Mouse (Mus musculus) heart, postnatal 4 days (tissue): ENCODE data around the gene Prkch. TPM values are rescaled to one million over a fixed set of nuclear protein-coding genes. Genes with fewer than 3 reads are reported as not detected.
A peak's percentile ranks its signal among the peaks of the same experiment; 100 is the strongest.

Experiments
- DNase-seq: peaks from one replicate; pipeline ENCODE4 v3.0.0; 2021
- total RNA-seq, 2 experiments: library from RNA; stranded (reverse); gene quantifications; 2 replicates each; pipeline ENCODE4 v1.2.3; 2021

The Prkch gene
- total RNA-seq, 2 experiments from 2014 or later: 22.6 to 23.1 TPM

GRCm38 (mm10) chr12:73762762-73763161, 178.2 kb downstream of the Prkch start:
- no peak for DNase-seq

DNA sequence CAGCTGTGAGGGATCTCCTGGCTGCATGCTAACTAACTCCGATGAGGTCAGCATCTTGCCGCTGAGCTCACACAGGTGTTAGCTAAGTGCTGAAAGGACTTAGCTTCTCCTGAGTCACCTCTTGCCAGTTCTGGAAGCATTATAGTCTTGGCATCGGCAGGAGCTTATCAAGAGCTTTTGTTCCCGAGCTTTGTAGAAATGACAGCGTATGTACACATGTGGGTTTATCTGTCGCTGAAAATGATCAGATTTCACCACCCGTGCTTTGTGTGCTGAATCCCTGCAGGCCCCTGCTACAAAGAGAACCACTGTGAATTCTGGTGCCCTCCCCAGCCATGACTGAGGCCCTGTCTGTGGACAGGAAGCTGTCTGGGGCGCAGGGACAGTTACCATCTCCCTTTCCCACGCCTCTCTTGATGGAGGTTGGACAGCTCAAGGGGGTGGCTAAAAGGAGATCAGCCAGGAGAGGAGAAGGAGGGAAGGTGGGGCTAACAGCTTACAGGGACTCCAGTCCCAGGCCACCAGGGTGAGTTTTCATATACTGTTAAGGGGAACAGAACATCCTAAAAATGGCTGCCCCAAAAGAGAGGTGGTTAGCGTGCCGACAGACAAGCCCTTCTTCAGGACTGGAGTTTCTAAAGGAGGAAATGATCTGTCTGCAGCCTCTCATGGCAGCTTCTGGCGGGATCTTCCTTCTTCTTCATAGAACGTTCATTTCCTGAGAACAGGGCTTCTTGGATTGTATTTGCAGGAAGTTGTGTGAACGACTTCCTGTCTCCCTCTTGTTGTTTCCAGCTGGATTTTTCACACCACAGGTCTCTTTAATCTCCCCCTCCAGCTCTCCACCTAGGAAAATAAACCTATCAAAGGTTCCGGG, 180.3 kb downstream of the Prkch start:
- peak; percentile 33 for DNase-seq

- no peak for DNase-seq
Observed at GRCm38 (mm10) chr12:73766152-73766551, 181.6 kb downstream of the Prkch start.

- DNase-seq: no peak
Observed at GRCm38 (mm10) chr12:73768788-73769187, 184.2 kb downstream of the Prkch start.

DNA sequence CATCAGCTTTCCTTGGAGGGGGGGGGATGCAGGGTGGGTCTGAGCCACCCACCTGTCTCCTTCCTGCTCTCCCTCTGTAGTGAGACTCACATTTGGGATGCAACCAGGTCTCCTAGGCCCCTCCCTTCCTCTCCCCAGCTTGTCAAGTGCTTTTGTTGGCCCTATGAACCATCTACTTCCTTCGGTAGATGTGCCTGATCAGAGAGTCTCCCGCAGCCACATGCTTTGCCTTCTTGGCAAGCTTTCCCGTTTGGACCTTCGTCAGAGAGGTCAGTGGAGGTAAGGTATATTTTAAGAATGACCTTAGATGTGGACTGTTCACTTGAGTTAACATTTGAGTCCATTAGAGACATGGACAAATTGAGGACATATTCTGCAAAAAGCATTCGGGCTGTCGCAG, 184.9 kb downstream of the Prkch start:
- peak; percentile 42 for DNase-seq

GRCm38 (mm10) chr12:73770771-73771170, 186.2 kb downstream of the Prkch start:
- no peak for DNase-seq

DNA sequence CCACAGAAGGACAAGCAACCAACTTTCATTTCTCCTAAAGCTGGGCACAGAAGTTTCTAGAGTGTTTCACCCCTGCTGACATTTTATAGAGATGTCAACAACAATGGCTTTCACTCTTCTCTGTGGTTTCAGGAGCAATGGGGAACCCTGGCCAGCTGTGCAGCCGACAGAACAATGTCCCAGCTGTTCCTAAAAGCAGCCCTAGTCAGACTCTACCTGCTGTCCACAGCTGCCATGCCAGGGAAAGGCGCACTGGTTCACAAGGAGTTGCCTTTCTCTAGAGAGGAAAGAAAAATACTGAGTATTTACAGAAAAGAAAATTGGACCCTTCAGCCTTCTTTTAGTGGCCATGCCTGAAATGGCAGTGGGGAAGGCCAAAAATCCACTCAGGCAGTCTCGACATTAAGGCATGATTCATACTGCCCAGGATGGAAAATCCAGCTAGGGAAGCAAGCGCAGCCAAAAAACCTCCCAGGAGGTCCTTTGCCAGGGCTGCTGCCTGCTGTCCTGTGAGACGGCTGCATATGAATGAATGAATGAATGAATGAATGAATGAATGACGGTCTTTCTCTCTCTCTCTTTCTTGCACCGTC, 190.3 kb downstream of the Prkch start:
- DNase-seq: peak; percentile 47

DNA sequence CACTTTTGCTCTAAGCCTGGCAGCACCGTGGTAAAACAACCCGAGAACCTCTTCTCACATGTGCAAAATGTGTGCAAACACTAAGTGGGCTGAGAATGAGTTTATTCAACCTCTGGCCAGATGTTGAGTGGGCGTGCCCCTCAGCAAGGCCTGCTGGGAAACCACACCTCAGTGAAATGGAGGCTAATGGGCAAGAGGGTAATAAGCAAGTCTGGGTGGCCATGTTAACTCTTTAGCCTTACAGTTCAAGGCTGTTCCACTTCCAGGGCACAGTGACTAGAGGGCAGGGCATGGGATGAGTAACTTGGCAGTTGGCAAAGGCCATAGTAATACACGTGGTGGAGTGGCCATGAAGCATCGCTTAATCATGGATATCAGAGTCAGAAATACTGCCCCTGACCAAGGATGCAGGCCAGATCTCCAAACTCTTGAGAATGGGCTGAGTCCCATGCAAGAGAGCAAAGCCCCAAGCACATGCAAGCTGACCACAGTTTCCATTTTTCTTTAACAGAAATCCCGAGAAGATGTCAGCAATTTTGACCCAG, 191.9 kb downstream of the Prkch start:
- DNase-seq: no peak

GRCm38 (mm10) chr12:73777673-73778072, 193.1 kb downstream of the Prkch start:
- no peak for DNase-seq

DNA sequence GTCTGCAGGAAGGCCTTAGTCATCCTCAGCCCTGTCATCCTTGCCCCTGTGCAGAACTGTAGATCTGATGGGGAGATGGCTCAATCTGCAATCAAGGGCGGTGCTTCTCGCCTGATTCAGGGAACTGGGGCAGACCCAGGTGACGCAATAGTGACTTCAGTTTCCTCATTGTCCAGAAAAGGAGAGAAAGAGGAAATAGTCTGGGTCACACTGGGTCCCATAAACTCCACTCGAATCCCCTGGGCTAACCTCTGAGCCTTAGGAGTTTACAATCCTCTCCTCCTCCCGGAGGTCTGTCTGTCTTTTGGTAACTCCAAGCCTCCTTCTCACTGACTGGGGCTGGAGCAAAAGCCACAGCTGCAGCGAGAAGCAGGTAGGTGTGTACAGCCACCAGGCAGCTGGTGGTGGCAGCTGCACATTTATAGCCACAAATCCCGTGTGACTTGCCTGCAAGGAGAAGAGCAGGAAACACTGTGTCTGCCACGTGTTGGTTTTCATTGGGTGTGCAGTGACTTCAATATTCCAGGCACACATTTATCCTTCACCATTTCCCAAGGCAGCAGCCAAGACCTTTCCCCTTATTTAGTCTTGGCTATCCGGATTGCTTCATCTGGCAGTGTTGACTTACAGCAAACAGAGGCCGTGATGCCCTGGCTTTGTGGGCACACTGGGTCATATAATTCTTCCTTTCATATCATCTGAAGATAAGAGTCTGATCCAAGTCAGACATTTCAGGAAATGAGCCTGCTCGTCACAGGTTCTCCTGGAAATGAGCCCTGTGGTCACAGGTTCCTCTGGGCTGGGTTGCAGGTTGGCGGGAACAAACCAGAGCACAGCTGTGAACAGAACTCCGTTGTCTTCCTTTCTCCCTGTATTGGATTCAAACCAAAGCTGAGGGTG, 195.0 kb downstream of the Prkch start:
- DNase-seq: peak; percentile 55

- DNase-seq: peak; percentile 31
Observed at GRCm38 (mm10) chr12:73781425-73782032, 196.9 kb downstream of the Prkch start.

- peak; percentile 95 for DNase-seq
Observed at GRCm38 (mm10) chr12:73786909-73787308, 202.3 kb downstream of the Prkch start.

DNA sequence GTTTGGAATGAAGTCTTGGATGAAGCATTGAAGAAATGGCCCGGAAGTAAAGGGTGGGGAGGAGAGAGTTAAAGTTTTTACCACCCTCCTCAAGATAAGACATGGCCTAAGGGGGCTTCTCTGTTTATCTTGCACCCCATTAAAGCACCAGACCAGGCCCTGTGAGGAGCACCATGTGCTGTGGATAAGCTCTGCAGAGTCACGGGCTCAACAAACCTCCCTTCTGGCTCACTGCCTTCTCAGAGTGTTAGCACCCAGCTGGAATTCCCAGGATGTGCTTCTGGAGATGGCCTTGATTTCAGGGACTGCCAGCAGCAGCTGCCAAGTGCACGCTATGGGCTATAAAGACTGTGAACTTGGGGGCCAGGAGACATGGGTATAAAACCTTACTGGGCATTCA, 204.3 kb downstream of the Prkch start:
- peak; percentile 53 for DNase-seq

DNA sequence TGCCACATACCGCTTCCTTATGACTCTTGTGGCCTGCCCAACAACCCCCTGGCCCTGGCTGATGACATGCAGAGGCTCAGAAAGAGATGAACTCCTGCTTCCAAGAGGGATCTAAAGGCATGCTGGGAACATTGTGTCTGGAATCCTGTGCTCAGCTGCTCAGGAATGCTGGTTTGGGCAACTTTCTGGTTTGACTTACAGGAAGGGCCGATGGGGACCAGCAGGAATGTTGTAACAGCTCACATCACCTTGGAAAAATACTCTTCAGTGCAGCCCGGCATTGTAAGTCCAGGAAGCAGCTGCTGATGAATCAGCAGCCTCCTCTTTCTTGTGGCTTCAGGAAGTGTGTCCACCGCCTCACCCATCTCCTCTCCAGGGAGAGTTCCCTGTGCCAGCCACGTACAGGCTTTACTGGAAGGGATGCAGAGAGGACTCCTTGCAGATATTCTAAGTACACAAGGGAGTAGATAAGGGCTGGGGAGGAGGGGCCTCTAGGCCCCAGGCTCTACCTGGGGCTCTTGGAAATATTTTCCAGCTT, 206.0 kb downstream of the Prkch start:
- peak; percentile 54 for DNase-seq

- DNase-seq: no peak
Observed at GRCm38 (mm10) chr12:73793216-73793615, 208.6 kb downstream of the Prkch start.

DNA sequence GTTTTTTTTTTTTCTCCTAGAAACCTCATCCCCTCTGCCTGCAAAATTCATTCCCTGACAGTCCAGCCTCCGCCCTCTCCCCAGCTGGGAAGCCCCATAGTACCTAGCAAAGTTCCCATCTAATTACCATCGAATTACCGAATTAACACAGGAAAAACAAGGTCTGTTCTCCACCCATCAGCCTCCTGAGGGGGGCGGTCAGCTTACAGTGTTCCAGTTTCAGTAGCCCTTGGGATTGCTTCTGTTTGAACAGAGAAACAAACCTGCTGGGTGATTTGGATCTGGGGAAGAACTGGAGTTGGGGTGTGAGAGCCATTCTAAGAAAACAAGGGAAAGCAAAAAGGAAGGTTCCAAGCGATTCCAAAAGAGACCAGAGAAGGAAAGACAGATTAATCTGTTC, 209.1 kb downstream of the Prkch start:
- peak; percentile 33 for DNase-seq

DNA sequence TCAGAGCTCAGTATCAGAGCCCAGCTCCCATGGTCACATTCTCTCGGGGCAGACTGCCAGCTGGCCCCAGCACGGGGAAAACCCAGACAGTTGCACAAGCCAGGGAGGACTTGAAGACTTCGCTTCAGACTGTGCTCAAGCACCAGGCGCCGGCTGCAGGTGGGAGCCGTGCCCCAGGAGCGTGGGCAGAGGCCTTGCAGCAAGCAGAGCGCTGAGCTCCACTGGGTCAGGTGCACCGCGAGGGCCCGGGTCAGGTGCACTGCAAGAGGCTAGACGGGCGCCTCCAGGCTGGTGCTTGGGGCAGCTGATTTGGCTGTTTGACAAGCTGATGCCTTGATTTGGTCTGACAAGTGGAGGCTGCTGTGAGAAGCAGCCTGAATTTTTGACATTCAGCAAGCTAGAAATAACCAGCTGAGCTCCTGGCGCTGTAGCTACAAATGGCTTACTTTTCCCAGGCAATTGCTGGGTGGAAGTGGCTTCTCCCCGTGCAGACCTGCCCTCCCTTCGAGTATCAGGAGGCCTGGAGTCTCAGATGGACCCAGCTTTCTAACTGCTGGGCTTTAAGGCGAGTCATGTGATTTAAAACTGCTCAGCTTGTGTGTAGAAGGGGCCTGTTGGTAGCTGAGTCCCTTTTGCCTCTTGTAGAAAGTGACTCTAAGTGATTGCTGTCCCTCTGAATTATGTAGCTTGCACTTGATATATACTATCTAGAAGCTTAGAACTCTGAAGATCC, 209.7 kb downstream of the Prkch start:
- peak; percentile 90 for DNase-seq

DNA sequence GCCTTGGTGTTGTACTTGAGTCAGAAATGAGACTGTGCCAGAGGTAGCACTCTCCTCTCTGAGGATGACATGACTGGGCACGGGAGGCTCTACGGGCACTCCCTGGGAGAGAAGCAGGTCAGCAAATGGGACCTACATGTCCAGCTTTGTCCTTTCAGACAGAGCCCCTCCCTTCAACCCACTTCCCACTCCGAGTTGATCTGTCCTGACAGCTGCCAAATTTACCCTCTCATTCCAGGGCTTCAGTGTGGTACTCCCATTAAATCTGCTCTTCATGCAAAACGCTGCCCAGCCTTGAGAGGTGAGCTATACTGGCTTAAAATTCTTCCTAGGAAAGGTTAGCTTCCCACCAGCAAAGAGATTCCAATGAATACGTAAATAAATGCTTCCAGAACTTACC, 215.1 kb downstream of the Prkch start:
- DNase-seq: no peak

DNA sequence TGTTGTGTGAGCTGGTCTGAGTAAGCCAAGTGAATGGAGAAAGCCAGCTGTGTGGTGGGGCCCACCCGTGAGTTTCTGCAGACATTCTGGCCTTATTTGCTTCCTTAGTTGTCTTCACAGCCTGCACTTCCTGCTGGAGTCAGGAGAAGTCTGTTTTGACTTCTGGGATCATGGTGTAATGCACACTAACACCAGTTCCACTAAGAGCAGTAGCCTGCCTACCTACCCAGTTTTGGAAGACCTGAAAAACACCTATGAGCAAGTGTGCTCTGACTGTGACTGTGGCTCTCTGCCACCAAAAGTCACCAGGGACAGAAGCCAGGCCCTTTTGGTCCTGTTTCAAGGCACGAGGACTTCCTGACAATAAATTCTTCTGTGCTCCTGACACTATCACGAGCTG, 216.3 kb downstream of the Prkch start:
- DNase-seq: peak; percentile 70

DNA sequence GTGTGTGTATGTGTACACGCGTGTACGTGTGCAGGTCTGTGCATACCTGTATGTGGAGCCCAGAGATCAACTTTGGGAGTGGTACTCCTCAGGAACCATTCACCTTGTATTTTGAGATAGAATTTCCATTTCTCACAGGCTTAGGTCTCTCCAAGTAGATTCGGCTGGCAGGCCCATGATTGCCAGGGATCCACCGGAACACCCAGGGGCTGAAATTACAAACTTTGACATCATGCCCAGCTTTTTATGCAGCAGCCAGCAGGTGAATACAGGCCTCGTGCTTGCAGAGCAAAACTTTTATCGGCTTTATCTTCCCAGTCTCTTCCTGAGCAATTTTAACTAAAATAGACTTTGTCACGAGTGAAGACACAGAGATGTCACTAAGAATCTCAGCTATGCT, 217.2 kb downstream of the Prkch start:
- DNase-seq: no peak

DNA sequence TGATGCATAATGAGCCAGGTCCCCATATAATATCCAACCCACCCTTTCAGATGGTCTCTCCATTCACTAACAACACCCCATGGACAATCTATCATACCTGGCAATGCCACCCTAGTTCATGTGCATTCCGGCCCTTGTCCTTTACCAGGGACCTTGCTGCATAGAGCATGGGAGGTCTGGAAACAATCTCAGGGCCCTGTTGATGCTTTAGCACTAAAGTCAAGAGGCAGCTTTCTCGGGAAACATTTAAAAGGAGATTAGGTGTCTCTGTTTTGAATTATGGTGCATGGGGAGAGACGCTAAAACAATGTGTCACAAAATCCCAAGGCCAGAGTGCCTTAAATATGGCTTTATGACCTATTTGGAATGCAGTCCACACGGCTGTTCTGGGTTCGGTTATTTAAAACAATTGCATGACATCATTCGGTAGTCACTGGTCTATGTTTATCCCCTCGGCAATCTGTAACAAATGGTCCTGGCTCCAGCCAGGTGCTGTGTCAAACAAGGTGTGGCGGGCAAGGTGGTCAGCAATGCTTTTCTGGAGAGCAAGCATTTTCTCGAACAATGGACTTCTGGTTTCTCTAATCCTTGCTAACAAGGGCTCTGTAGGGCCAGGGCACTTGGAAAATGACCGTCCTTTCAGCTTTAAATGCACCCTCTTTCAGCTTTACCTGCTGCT, 217.9 kb downstream of the Prkch start:
- no peak for DNase-seq
